Mouse (Mus musculus) lung, embryonic 15.5 days (tissue): ENCODE results near the gene Fcrl6. TPM values are rescaled to one million over a fixed set of nuclear protein-coding genes. Genes with fewer than 3 reads are reported as not detected.

Experiments used
- ATAC-seq: fragments of 200-750 bp; cut with Nextera tagmentation; 2 replicates; pipeline ENCODE4 v1.8.0; 2017; ENCODE audit warnings: moderate number of reproducible peaks, borderline replicate concordance; ENCODE audit not compliant: low FRiP score, low TSS enrichment; ENCODE audit errors: extremely low read depth
- H3K27ac ChIP-seq: fragments of 300-500 bp; sonication (generic); 2 replicates; pipeline ENCODE4 v1.5.1; 2015; ENCODE audit warnings: moderate library complexity, mild to moderate bottlenecking, inconsistent platforms
- H3K27me3 ChIP-seq: fragments of 300-500 bp; sonication (generic); 2 replicates; pipeline ENCODE4 v1.6.1; 2015; ENCODE audit warnings: inconsistent platforms
- H3K36me3 ChIP-seq: fragments of 300-500 bp; sonication (generic); 2 replicates; pipeline ENCODE4 v1.6.1; 2015; ENCODE audit warnings: inconsistent platforms
- H3K4me1 ChIP-seq: fragments of 300-500 bp; sonication (generic); 2 replicates; pipeline ENCODE4 v1.6.1; 2015; ENCODE audit warnings: inconsistent platforms
- H3K4me2 ChIP-seq: fragments of 300-500 bp; sonication (generic); 2 replicates; pipeline ENCODE4 v1.6.1; 2015; ENCODE audit warnings: inconsistent platforms, mild to moderate bottlenecking, moderate library complexity
- H3K4me3 ChIP-seq: fragments of 300-500 bp; sonication (generic); 2 replicates; pipeline ENCODE4 v1.5.1; 2015; ENCODE audit warnings: mild to moderate bottlenecking, inconsistent platforms
- H3K9ac ChIP-seq: fragments of 300-500 bp; sonication (generic); 2 replicates; pipeline ENCODE4 v1.6.1; 2015; ENCODE audit warnings: inconsistent platforms
- H3K9me3 ChIP-seq: fragments of 300-500 bp; sonication (generic); 2 replicates; pipeline ENCODE4 v1.6.1; 2016; ENCODE audit warnings: inconsistent platforms
- WGBS: fragments of 180-500 bp; shearing (Covaris S2); methylation state at CpG from one replicate; pipeline ENCODE4 v1.1.7; 2015; 5-methylcytosine and 5-hydroxymethylcytosine counted together
- polyA plus RNA-seq: library from polyadenylated mRNA; unstranded; fragments of >200 nt; fragmentation: Nextera tagmentation; extraction: Ambion mirVana; gene quantifications from 2 replicates; pipeline ENCODE4 v1.2.1, GENCODE M21; 2015

Gene Fcrl6
- polyA plus RNA-seq = not detected in 2 replicates

DNA sequence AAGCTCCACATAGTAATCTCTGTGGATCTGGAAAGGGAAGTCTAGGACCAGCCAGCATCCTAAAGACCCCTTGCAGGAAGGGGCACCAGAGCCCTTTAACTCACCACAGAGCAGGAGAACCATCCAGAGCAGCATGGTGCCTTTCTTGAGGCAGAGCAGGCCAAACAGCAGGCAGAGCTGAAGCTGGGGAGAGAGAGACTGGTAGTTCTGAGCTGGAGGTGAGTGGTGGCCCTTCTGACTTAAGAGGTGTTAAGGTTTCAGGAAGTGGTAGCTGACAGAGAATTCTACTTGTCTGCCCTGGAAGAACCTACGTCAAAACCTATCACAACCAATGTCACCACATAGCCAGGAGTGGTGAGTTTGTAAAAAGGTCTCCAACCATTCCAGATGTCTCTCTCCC lies at the start of gene Fcrl6:
TSS of gene Fcrl6 (minus strand) at position 226 of the 400 bp plus-strand sequence.
- Histone ChIP-seq H3K4me3 (no peak within 1 kb of the TSS), H3K9me3 (no peaks in the 10 kb centered on the region), H3K4me2 (no peak within 1 kb of the TSS), H3K4me1 (no peaks in the 10 kb centered on the region), H3K27me3 (no peaks in the 10 kb centered on the region), H3K36me3 (no peaks in the 10 kb centered on the region), H3K27ac (no peak within 1 kb of the TSS), H3K9ac (no peak within 1 kb of the TSS)
- 21% methylated on average over 1 of the region's 1 CpGs for WGBS
- no peak for ATAC-seq

DNA sequence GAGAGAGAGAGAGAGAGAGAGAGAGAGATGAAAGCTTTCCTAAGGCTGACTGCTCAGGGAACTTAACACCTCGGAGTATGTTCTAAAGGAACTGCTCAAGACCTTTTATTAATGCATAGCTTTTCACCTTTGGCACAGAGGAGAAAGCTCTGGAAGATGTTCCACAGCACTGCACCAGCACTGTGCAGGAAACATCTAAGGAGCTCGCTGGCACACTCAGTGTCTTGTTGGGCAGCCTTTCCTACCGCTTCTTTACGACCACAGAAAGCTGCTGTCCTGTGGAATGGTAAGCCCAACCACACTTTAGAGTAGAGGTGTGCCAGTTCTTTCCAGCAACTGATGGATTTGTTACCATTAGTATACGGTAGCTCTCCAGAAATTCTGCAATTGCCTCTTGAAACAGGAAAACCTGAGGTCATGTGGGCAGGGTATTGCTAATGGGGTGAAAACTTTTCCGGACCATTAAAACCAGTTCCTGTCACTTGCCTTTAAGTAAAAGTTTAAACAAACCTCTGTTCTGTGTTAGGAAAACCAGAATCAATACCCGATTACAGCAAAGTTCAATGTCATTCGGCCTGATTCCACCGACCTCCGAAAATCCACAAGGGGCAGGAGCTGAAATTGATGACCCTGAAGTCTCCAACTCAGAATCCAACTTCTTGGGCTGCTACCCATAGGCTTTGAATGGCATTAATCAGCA lies 49.1 kb upstream of the Fcrl6 start:
- ATAC-seq = no peak
- 56% methylated on average over 10 of the region's 10 CpGs for WGBS
- Histone ChIP-seq H3K9ac (no peak overlapping the region), H3K4me1 (no peaks in the 10 kb centered on the region), H3K36me3 (no peaks in the 10 kb centered on the region), H3K27me3 (no peaks in the 10 kb centered on the region), H3K4me2 (no peak overlapping the region), H3K4me3 (no peak overlapping the region), H3K27ac (no peak overlapping the region), H3K9me3 (no peaks in the 10 kb centered on the region)

DNA sequence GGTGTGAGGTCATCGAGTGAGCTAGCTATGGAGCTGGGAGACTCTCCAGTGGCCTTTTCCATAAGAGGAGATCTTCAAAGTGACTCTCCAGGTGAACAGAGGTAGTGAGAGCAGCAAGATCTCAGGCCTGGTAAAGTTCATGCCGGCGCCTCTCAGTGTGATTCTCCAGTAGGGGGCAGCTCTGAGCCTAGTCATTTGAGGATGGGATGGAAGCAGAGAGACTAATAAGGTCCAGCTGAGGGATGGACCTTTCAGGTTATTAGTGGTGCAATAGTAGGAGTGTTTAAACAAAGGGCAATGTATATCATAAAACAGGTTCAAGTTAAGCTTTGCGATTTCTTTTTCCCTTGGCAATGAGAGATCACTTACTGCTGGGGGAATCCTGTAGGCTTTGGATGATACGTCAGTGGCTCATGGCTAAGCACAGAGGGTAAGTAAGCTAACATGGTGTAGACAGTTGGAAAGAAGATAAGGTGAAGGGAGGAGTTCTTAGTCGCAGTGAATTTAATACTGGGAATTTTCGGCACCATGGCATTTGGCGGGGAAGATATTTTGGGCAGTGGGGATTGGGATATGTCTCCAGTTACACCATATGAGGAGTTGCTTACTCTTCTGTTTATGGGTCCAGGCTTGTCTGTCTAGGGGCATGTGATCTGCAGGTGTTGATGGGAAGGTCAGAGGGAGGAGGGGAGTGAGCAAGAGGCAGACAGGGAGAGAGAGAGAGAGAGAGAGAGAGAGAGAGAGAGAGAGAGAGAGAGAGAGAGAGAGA lies 48.4 kb upstream of the Fcrl6 start:
- ATAC-seq = no peak
- Histone ChIP-seq H3K4me3 (no peak overlapping the region), H3K27ac (no peak overlapping the region), H3K9me3 (no peaks in the 10 kb centered on the region), H3K4me2 (no peak overlapping the region), H3K27me3 (no peaks in the 10 kb centered on the region), H3K9ac (no peak overlapping the region), H3K4me1 (no peaks in the 10 kb centered on the region), H3K36me3 (no peaks in the 10 kb centered on the region)
- 54% methylated on average over 8 of the region's 8 CpGs for WGBS

DNA sequence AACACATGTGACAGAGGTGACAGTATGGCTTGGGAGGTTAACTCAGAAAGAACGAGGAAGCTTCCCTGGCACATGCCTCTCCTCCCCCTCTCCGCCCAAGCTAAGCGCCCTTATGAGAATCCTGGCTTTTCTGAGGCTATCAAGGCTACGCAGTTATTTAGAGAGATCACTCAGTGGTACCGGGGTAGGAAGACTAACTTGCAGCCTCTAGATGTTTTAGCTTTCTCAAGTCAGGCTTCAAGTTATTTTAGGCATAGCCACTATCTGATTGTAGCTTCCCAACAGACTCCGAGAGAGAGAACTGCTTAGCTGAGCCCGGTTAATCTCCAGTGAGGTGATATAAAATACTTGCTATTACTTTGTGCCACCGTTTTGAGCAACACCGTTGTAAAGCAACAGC lies 47.0 kb upstream of the Fcrl6 start:
- H3K27ac ChIP-seq = no peak overlapping the region
- H3K9me3 ChIP-seq = no peaks in the 10 kb centered on the region
- H3K4me2 ChIP-seq = no peak overlapping the region
- ATAC-seq = no peak
- no peaks in the 10 kb centered on the region for H3K4me1 ChIP-seq
- H3K27me3 ChIP-seq = no peaks in the 10 kb centered on the region
- no peak overlapping the region for H3K9ac ChIP-seq
- WGBS = 72% methylated on average over 9 of the region's 9 CpGs
- no peaks in the 10 kb centered on the region for H3K36me3 ChIP-seq
- H3K4me3 ChIP-seq = no peak overlapping the region

DNA sequence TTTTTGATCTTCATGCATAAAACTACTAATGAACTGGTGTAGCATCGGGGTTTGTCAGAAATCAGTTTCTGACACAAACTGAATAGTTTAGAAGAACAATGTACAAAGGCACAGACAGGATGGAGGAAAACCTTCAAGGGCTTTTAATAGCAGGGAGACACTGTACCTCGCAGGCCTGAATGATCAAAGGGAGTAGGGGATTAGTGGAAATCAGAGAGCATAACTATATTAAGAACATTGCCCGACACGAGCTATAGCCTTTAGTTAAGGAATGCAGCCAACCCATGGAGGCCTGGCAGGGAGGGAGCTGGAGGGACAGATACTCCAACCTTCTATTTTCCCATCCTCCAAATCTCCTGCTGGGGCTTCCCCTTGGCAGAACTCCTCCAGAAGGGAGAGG lies 44.9 kb upstream of the Fcrl6 start:
- ATAC-seq = no peak
- Histone ChIP-seq H3K27me3 (no peaks in the 10 kb centered on the region), H3K4me3 (no peak overlapping the region), H3K4me2 (no peak overlapping the region), H3K27ac (no peak overlapping the region), H3K36me3 (no peaks in the 10 kb centered on the region), H3K9ac (no peak overlapping the region), H3K4me1 (no peaks in the 10 kb centered on the region), H3K9me3 (no peaks in the 10 kb centered on the region)
- WGBS = 59% methylated on average over 4 of the region's 4 CpGs

DNA sequence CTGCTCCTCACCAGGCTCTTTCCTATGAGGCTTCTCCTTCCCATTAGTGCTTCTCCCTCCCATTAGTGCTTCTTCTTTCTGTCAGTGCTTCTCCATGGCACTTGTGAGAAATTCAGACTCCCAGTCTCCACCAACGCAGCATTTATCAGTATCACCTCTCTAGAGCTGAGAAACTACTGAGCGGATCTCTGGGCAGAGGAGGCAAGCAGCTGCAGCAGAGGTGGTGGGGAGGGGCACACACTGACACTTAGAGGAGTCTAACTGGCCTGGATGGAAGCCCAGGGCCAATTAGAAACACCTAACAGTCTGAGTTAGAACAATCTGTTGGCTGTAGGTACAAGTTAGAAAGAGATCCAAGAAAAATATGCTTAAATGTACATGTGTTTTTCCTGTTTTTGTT lies 36.4 kb upstream of the Fcrl6 start:
- peaks cover 3% of the 10 kb centered on the region; the same call in 1 of the 2 replicates for H3K4me1 ChIP-seq
- WGBS = 15% methylated on average over 2 of the region's 2 CpGs
- H3K9ac ChIP-seq = no peak overlapping the region
- H3K36me3 ChIP-seq = no peaks in the 10 kb centered on the region
- ATAC-seq = no peak
- H3K4me2 ChIP-seq = no peak overlapping the region
- H3K27ac ChIP-seq = no peak overlapping the region
- H3K9me3 ChIP-seq = no peaks in the 10 kb centered on the region
- H3K4me3 ChIP-seq = no peak overlapping the region
- H3K27me3 ChIP-seq = no peaks in the 10 kb centered on the region

DNA sequence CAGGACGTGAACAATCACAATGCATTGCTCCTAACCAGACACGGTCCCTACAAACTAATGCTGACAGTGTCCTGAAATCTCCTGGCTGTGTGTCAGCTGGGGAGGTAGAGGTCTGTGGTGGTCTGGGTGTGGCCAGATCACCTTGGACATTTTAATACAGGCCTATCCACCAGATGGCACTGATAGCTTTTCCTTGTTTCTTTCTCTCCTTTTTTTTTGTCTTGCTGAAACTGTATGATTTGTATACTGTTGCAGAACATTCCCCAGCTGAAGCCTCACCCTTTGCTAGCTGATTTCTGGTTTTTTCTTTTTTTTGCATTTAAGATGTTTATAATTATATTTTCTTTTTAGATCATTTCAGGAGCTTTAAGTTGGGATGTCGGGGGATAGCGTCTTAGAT lies 35.5 kb upstream of the Fcrl6 start:
- Histone ChIP-seq H3K27me3 (no peaks in the 10 kb centered on the region), H3K4me3 (no peak overlapping the region), H3K9me3 (no peaks in the 10 kb centered on the region), H3K27ac (no peak overlapping the region), H3K4me1 (peaks cover 3% of the 10 kb centered on the region; the same call in 1 of the 2 replicates), H3K36me3 (no peaks in the 10 kb centered on the region), H3K9ac (no peak overlapping the region), H3K4me2 (no peak overlapping the region)
- 40% methylated on average over 4 of the region's 4 CpGs for WGBS
- ATAC-seq = no peak

DNA sequence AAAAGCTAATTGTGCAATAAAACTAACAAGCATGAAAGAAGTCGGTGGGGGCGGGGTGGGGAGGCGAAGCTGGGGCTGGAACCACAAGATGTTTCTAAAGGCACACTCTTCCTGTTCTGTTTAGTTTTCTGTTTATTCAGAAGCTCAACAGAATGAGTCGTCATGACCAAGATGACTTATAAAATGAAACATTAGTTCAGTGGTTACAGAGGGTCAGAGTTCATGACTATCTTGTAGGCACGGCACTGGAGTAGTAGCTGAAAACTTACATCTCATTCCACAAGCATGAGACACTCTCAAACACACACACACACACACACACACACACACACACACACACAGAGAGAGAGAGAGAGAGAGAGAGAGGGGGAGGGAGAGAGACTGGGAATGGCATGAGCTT lies 33.9 kb upstream of the Fcrl6 start:
- no peak overlapping the region for H3K9ac ChIP-seq
- no peaks in the 10 kb centered on the region for H3K27me3 ChIP-seq
- no peak overlapping the region for H3K27ac ChIP-seq
- no peaks in the 10 kb centered on the region for H3K9me3 ChIP-seq
- no peak overlapping the region for H3K4me2 ChIP-seq
- H3K4me1 ChIP-seq = peaks cover 5% of the 10 kb centered on the region; the same call in 1 of the 2 replicates
- 77% methylated on average over 5 of the region's 5 CpGs for WGBS
- no peaks in the 10 kb centered on the region for H3K36me3 ChIP-seq
- no peak for ATAC-seq
- H3K4me3 ChIP-seq = no peak overlapping the region

DNA sequence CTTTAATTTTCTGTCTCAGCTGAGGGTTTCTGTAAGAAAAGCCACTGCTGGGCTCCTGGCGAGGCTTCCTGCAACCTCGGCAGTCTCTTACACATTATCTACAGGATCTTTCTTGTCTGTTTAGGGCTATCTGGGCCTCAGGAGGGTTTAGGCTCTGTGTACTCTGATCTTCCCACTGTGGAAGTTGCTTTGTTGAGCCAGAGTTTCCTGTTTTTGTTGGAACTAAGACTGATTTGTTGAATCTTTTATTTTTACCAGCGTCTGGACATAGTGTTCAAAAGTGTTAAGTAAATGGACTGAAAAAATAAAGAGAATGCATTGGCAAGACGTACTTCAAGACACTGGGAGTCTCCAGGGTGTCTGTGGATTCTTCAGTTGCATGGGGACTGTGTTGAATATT lies 32.9 kb upstream of the Fcrl6 start:
- H3K4me2 ChIP-seq = no peak overlapping the region
- no peaks in the 10 kb centered on the region for H3K27me3 ChIP-seq
- ATAC-seq = no peak
- peaks cover 5% of the 10 kb centered on the region; the same call in 1 of the 2 replicates for H3K4me1 ChIP-seq
- H3K36me3 ChIP-seq = no peaks in the 10 kb centered on the region
- 34% methylated on average over 4 of the region's 4 CpGs for WGBS
- H3K4me3 ChIP-seq = no peak overlapping the region
- peak overlapping the region; percentile 31; the same call in 1 of the 2 replicates for H3K27ac ChIP-seq
- H3K9ac ChIP-seq = no peak overlapping the region
- H3K9me3 ChIP-seq = no peaks in the 10 kb centered on the region

DNA sequence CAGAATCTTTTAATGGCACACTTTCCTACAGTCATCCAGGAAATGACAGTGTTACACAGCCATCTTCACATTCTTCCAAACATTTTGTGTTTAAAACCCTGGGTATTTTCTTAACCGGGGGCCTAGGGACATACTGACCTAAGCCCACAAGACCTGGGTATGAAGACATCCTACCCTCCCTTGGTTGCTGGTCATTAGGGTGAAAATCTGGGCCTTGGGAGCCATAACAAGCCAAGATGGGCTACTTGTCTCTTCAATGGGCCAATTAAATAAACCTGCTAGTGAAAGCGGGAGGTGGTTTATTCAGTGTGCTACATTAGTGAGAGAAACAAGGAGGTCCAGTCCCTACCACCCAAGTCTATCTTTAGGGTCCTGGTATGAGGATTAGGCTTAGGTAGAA lies 31.8 kb upstream of the Fcrl6 start:
- no peaks in the 10 kb centered on the region for H3K9me3 ChIP-seq
- no peak overlapping the region for H3K4me2 ChIP-seq
- H3K36me3 ChIP-seq = no peaks in the 10 kb centered on the region
- 72% methylated on average over 2 of the region's 2 CpGs for WGBS
- no peak for ATAC-seq
- peaks cover 5% of the 10 kb centered on the region; the same call in 1 of the 2 replicates for H3K4me1 ChIP-seq
- H3K4me3 ChIP-seq = no peak overlapping the region
- H3K27ac ChIP-seq = peak overlapping the region; percentile 31; the same call in 1 of the 2 replicates
- no peak overlapping the region for H3K9ac ChIP-seq
- H3K27me3 ChIP-seq = no peaks in the 10 kb centered on the region

DNA sequence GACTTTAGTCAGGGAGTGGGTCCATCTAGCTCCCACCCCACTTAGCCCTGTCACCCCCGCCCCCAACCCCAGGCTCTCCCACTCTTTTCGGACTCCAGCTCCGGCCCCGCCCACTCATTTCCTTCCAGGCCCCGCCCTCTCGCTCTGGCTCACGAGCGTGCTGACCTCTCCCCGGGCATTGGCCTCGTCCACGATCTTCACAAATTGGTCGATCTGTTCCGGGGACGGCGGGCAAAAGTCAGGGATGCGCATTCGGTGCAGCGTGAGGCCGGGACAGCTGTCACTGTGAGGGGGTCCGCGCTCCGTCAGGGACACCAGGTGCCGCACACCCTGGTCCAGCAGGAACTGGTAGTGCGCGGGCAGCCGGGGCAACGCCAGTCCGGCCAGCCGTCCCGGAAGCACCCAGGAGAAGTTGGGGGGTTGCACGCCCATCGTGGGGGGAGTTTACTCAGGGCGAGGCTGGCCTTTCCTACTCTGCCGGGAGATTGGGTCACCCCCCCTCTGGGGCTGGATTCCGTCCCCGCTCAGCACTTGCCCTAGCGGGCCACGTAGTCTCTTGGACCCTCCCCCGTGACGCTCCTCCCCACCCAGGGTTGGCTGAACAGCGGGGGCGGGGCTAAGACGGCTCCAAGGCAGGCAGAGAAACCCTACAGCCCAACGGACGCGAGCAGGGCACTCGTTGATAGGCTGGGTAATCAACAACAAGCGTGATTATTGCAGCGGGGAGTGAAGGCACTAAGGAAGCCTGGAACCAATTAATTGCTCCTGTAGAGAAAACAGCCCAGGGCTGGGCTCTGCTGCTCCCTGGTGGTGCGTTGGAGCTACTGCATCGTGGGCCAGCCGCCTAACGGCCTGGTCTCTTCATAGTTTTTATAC lies 30.3 kb upstream of the Fcrl6 start, which contains the start of gene Dusp23:
TSS of gene Dusp23 (minus strand) at position 512 of the 876 bp plus-strand sequence.
- H3K36me3 ChIP-seq = no peaks in the 10 kb centered on the region
- peak within 1 kb of the TSS; percentile 82 for H3K4me2 ChIP-seq
- peak within 1 kb of the TSS; percentile 87 for H3K27ac ChIP-seq
- no peaks in the 10 kb centered on the region for H3K9me3 ChIP-seq
- H3K4me3 ChIP-seq = peak within 1 kb of the TSS; percentile 58
- WGBS = under 1% methylated on average over 50 of the region's 53 CpGs
- H3K9ac ChIP-seq = peak within 1 kb of the TSS; percentile 64
- H3K27me3 ChIP-seq = no peaks in the 10 kb centered on the region
- H3K4me1 ChIP-seq = peaks cover 2% of the 10 kb centered on the region; the same call in 1 of the 2 replicates
- ATAC-seq = peak; percentile 99
